Mouse (Mus musculus) CH12.LX (cell line): Measurements from ENCODE around the gene Ube2c. TPM values are rescaled to one million over a fixed set of nuclear protein-coding genes. Genes with fewer than 3 reads are reported as not detected.
A peak's percentile ranks its signal among the peaks of the same experiment; 100 is the strongest.

Experiments
- DNase-seq: peaks from one replicate; pipeline ENCODE4 v3.0.0-alpha.2; 2013; ENCODE audit errors: extremely low read depth
- H3K27ac ChIP-seq: 2 replicates; pipeline ENCODE4 v1.5.1; 2012; ENCODE audit warnings: low read depth, mild to moderate bottlenecking, control low read depth, moderate library complexity; ENCODE audit not compliant: insufficient read depth
- H3K27me3 ChIP-seq: replicated peaks from 2 replicates; pipeline ENCODE3; 2012; ENCODE audit warnings: inconsistent platforms
- H3K36me3 ChIP-seq, 2 experiments: replicated peaks in 1 of 2; 2 replicates each; pipeline versions ENCODE3 to v1.6.1; 2012; ENCODE audit warnings: inconsistent platforms in 1 of 2, low read length in 1 of 2, mild to moderate bottlenecking in 1 of 2, mixed read lengths in 1 of 2, moderate library complexity in 1 of 2; ENCODE audit not compliant: control insufficient read depth in 1 of 2, insufficient read depth in 1 of 2
- H3K4me1 ChIP-seq, 2 experiments: 2 replicates each; pipeline ENCODE4 v1.6.1; 2012; ENCODE audit warnings: inconsistent platforms in 1 of 2, moderate library complexity in 1 of 2; ENCODE audit not compliant: insufficient read depth in 2 of 2, control insufficient read depth in 1 of 2
- H3K4me2 ChIP-seq: 2 replicates; pipeline ENCODE4 v1.6.1; 2012; ENCODE audit warnings: low read depth, mild to moderate bottlenecking, control low read depth; ENCODE audit not compliant: poor library complexity, insufficient read depth, severe bottlenecking
- H3K4me3 ChIP-seq, 3 experiments: fragments of 150-350 bp in 1 of 3; sonication (generic) in 1 of 3; replicated peaks in 1 of 3; 2 replicates each; pipeline versions ENCODE3 to v1.5.1; 2011 to 2012; ENCODE audit warnings: low read depth in 2 of 3, low read length in 2 of 3, mild to moderate bottlenecking in 2 of 3, moderate library complexity in 2 of 3, control low read depth in 1 of 3, improper control_type of control experiment in 1 of 3, inconsistent platforms in 1 of 3, mixed read lengths in 1 of 3; ENCODE audit not compliant: poor library complexity in 1 of 3
- H3K79me2 ChIP-seq: replicated peaks from 2 replicates; pipeline ENCODE4 v1.6.1; 2012; ENCODE audit warnings: mild to moderate bottlenecking, moderate library complexity; ENCODE audit not compliant: control insufficient read depth, poor library complexity, insufficient read depth, severe bottlenecking; ENCODE audit errors: extremely low read depth
- H3K9ac ChIP-seq: 2 replicates; pipeline ENCODE4 v1.6.1; 2012; ENCODE audit warnings: low read depth, mild to moderate bottlenecking, control low read depth, moderate library complexity; ENCODE audit not compliant: insufficient read depth
- H3K9me3 ChIP-seq: replicated peaks from 2 replicates; pipeline ENCODE3; 2012; ENCODE audit warnings: low read length, inconsistent platforms, mixed read lengths
- BHLHE40 ChIP-seq: IDR thresholded peaks from 2 replicates; pipeline ENCODE4 v1.6.1; 2011; ENCODE audit warnings: mild to moderate bottlenecking, low read depth, low read length, improper control_type of control experiment
- CHD1 ChIP-seq: IDR thresholded peaks from 2 replicates; pipeline ENCODE4 v1.6.1; 2012; ENCODE audit warnings: low read depth, low read length, improper control_type of control experiment, inconsistent platforms
- CTCF ChIP-seq, 2 experiments: IDR thresholded peaks in 1 of 2; conservative IDR thresholded peaks in 1 of 2; 2 replicates each; pipeline ENCODE4 v1.5.1; 2011 to 2012; ENCODE audit warnings: low read depth in 2 of 2, low read length in 2 of 2, improper control_type of control experiment in 1 of 2, inconsistent platforms in 1 of 2, mild to moderate bottlenecking in 1 of 2, moderate library complexity in 1 of 2
- E2F4 ChIP-seq: IDR thresholded peaks from 2 replicates; pipeline ENCODE4 v1.6.1; 2011; ENCODE audit warnings: low read depth, low read length, improper control_type of control experiment; ENCODE audit not compliant: insufficient replicate concordance
- ELF1 ChIP-seq: IDR thresholded peaks from 2 replicates; pipeline ENCODE4 v1.6.1; 2014; ENCODE audit warnings: low read depth, mild to moderate bottlenecking, inconsistent platforms, low read length, improper control_type of control experiment
- EP300 ChIP-seq: IDR thresholded peaks from 2 replicates; pipeline ENCODE4 v1.6.1; 2011; ENCODE audit warnings: low read length, improper control_type of control experiment
- GABPA ChIP-seq: IDR thresholded peaks from 2 replicates; pipeline ENCODE4 v1.6.1; 2012; ENCODE audit warnings: low read depth, low read length, improper control_type of control experiment, inconsistent platforms; ENCODE audit not compliant: insufficient replicate concordance
- HCFC1 ChIP-seq: IDR thresholded peaks from 2 replicates; pipeline ENCODE4 v1.6.1; 2012; ENCODE audit warnings: low read depth, mild to moderate bottlenecking, inconsistent platforms, low read length, improper control_type of control experiment
- IRF4 ChIP-seq: IDR thresholded peaks from 2 replicates; pipeline ENCODE4 v1.6.1; 2014; ENCODE audit warnings: low read depth, mild to moderate bottlenecking, inconsistent platforms, low read length, improper control_type of control experiment
- JUND ChIP-seq: conservative IDR thresholded peaks from 2 replicates; pipeline ENCODE4 v1.6.1; 2011; ENCODE audit warnings: low read depth, low read length, improper control_type of control experiment
- KAT2A ChIP-seq: IDR thresholded peaks from 2 replicates; pipeline ENCODE4 v1.6.1; 2012; ENCODE audit warnings: low read length, improper control_type of control experiment, inconsistent platforms; ENCODE audit not compliant: insufficient replicate concordance
- MAFK ChIP-seq: IDR thresholded peaks from 2 replicates; pipeline ENCODE4 v1.6.1; 2011; ENCODE audit warnings: low read length, improper control_type of control experiment; ENCODE audit not compliant: insufficient replicate concordance
- MAX ChIP-seq: IDR thresholded peaks from 2 replicates; pipeline ENCODE4 v1.6.1; 2011; ENCODE audit warnings: low read length, improper control_type of control experiment
- MAZ ChIP-seq: IDR thresholded peaks from 2 replicates; pipeline ENCODE4 v1.6.1; 2012; ENCODE audit warnings: low read depth, mild to moderate bottlenecking, inconsistent platforms, low read length, improper control_type of control experiment, moderate library complexity
- MEF2A ChIP-seq: IDR thresholded peaks from 2 replicates; pipeline ENCODE4 v1.6.1; 2014; ENCODE audit warnings: low read depth, mild to moderate bottlenecking, inconsistent platforms, low read length, improper control_type of control experiment, borderline replicate concordance
- MXI1 ChIP-seq: IDR thresholded peaks from 2 replicates; pipeline ENCODE4 v1.6.1; 2011; ENCODE audit warnings: mild to moderate bottlenecking, low read depth, low read length, improper control_type of control experiment
- MYC ChIP-seq: IDR thresholded peaks from 2 replicates; pipeline ENCODE4 v1.6.1; 2011; ENCODE audit warnings: low read depth, mild to moderate bottlenecking, improper control_type of control experiment, low read length
- NELFE ChIP-seq: IDR thresholded peaks from 2 replicates; pipeline ENCODE4 v1.6.1; 2011; ENCODE audit warnings: low read depth, low read length, improper control_type of control experiment
- NRF1 ChIP-seq: IDR thresholded peaks from 2 replicates; pipeline ENCODE4 v1.6.1; 2014; ENCODE audit warnings: low read depth, mild to moderate bottlenecking, inconsistent platforms, low read length, improper control_type of control experiment, moderate library complexity
- POLR2A ChIP-seq: IDR thresholded peaks from 2 replicates; pipeline ENCODE4 v1.6.1; 2011; ENCODE audit warnings: low read depth, mild to moderate bottlenecking, improper control_type of control experiment, low read length
- POLR2AphosphoS2 ChIP-seq: IDR thresholded peaks from 2 replicates; pipeline ENCODE4 v1.6.1; 2011; ENCODE audit warnings: low read depth, low read length, improper control_type of control experiment
- RAD21 ChIP-seq: IDR thresholded peaks from 2 replicates; pipeline ENCODE4 v1.6.1; 2011; ENCODE audit warnings: low read depth, mild to moderate bottlenecking, low read length, improper control_type of control experiment, moderate library complexity
- SIN3A ChIP-seq: IDR thresholded peaks from 2 replicates; pipeline ENCODE4 v1.6.1; 2012; ENCODE audit warnings: low read length, improper control_type of control experiment, inconsistent platforms
- TBP ChIP-seq: conservative IDR thresholded peaks from 2 replicates; pipeline ENCODE4 v1.6.1; 2011; ENCODE audit warnings: low read depth, low read length, improper control_type of control experiment
- TCF12 ChIP-seq: IDR thresholded peaks from 2 replicates; pipeline ENCODE4 v1.6.1; 2014; ENCODE audit warnings: low read depth, mild to moderate bottlenecking, inconsistent platforms, low read length, improper control_type of control experiment
- UBTF ChIP-seq: IDR thresholded peaks from 2 replicates; pipeline ENCODE4 v1.6.1; 2012; ENCODE audit warnings: low read depth, mild to moderate bottlenecking, inconsistent platforms, low read length, improper control_type of control experiment, moderate library complexity
- USF2 ChIP-seq: conservative IDR thresholded peaks from 2 replicates; pipeline ENCODE4 v1.6.1; 2011; ENCODE audit warnings: low read depth, low read length, improper control_type of control experiment
- ZMIZ1 ChIP-seq: IDR thresholded peaks from 2 replicates; pipeline ENCODE4 v1.6.1; 2012; ENCODE audit warnings: low read depth, mild to moderate bottlenecking, inconsistent platforms, low read length, improper control_type of control experiment
- ZNF384 ChIP-seq: IDR thresholded peaks from 2 replicates; pipeline ENCODE4 v1.6.1; 2012; ENCODE audit warnings: low read depth, low read length, improper control_type of control experiment, inconsistent platforms
- dilution Hi-C: fragments of 300-500 bp; cut with MboI; formaldehyde crosslinking; loops from 2 replicates; pipeline ENCODE4 v1.14.3; 2020; ENCODE audit warnings: low sequenced_read_pairs; ENCODE audit not compliant: extremely low pct_unique_long_range_greater_than_20kb, extremely low pct_ligation_motif_present
- in situ Hi-C: fragments of 300-500 bp; cut with MboI; formaldehyde crosslinking; loops from 3 replicates; pipeline ENCODE4 v1.14.3; 2019; ENCODE audit warnings: low sequenced_read_pairs, low pct_ligation_motif_present, low pct_unique_long_range_greater_than_20kb, mixed read lengths
- polyA plus RNA-seq: library from polyadenylated mRNA; unstranded; fragments of >175 nt; gene quantifications from 2 replicates; pipeline ENCODE4 v1.2.1, GENCODE M21; 2012; ENCODE audit warnings: low read depth; ENCODE audit not compliant: insufficient read length
- total RNA-seq, 2 experiments: library from RNA; depleted of rRNA; stranded (reverse); fragments of 300-350 nt in 1 of 2; fragments of >200 nt in 1 of 2; gene quantifications; 2 replicates each; pipeline ENCODE4 v1.2.3; 2012 to 2014

Gene Ube2c
- total and polyA plus RNA-seq, 3 experiments, result 103 to 226 (median 126) TPM

GRCm38 (mm10) chr2:164745843-164746479 is 23.7 kb upstream of the Ube2c start, which contains the start of the genes Wfdc3 and Dnttip1:
TSS of gene Wfdc3 (minus strand) at chr2:164745931.
TSS of gene Dnttip1 (plus strand) at chr2:164745983.
- Histone ChIP-seq H3K27ac (no peak within 1 kb of the TSS), H3K79me2 (peaks cover 7% of the 10 kb centered on the region), H3K9me3 (no peaks in the 10 kb centered on the region), H3K4me3 (peak within 1 kb of the TSS; percentile 66 to 96 (median 96)), H3K36me3 (peaks cover 16 to 37% of the 10 kb centered on the region in 2 experiments), H3K4me1 (peaks cover 6 to 19% of the 10 kb centered on the region in 2 experiments; a peak in 3 of 4 replicates), H3K27me3 (peaks cover 45% of the 10 kb centered on the region), H3K9ac (peak within 1 kb of the TSS; percentile 91), H3K4me2 (peak within 1 kb of the TSS; percentile 96)
- TF ChIP-seq ELF1 (peak; percentile 94), MEF2A (no peak), IRF4 (no peak), SIN3A (peak; percentile 96), POLR2AphosphoS2 (no peak), E2F4 (no peak), USF2 (no peak), JUND (no peak), ZMIZ1 (0 out of 2 replicates have a peak, but pooled peaks have one; percentile 42), EP300 (no peak), RAD21 (no peak), TCF12 (peak; percentile 39; the same call in 1 of the 2 replicates), NRF1 (peak; percentile 93), CHD1 (no peak), NELFE (no peak; the same call in 1 of the 2 replicates), MYC (no peak), MAFK (no peak), GABPA (no peak; the same call in 1 of the 2 replicates), BHLHE40 (peak; percentile 43; the same call in 1 of the 2 replicates), KAT2A (peak; percentile 70; the same call in 1 of the 2 replicates), ZNF384 (no peak), MXI1 (peak; percentile 98), UBTF (no peak), POLR2A (peak; percentile 66; the same call in 1 of the 2 replicates), MAZ (no peak), MAX (no peak), HCFC1 (peak; percentile 84), CTCF (conservative IDR thresholded peaks at IDR 0.05 in 1 of 2, IDR thresholded peaks at IDR 0.05 in 1 of 2; ENCODE audit: low read depth in 2 of 2, low read length in 2 of 2) (no peak), TBP (no peak)
- peak; percentile 90 for DNase-seq
- dilution Hi-C loops, result no loop called here
- in situ Hi-C loops, result loop anchor here (25.0 kb wide), 1 partner anchor 334 kb away; the partner anchor contains the start of genes Matn4 and Rbpjl
